Mouse (Mus musculus): ENCODE results near the gene Rnf130. TPM values are rescaled to one million over a fixed set of nuclear protein-coding genes. Genes with fewer than 3 reads are reported as not detected.
A peak's percentile ranks its signal among the peaks of the same experiment; 100 is the strongest.

Rnf130 gene
- total RNA-seq, 2 experiments from 2014 or later, result 73.5 to 82.1 TPM

- DNase-seq (ENCODE audit: low spot score in 2 of 2), result no peak
Measured at GRCm38 (mm10) chr11:50132265-50132664, 107.1 kb downstream of the Rnf130 start.

GRCm38 (mm10) chr11:50134136-50134859, 109.2 kb downstream of the Rnf130 start:
- DNase-seq (ENCODE audit: low spot score in 2 of 2), result no peak

GRCm38 (mm10) chr11:50138206-50138822, 113.2 kb downstream of the Rnf130 start:
- DNase-seq (ENCODE audit: low spot score in 2 of 2), result no peak

- no peak for DNase-seq (ENCODE audit: low spot score in 2 of 2)
Measured at GRCm38 (mm10) chr11:50139571-50139970, 114.4 kb downstream of the Rnf130 start.

GRCm38 (mm10) chr11:50145529-50145928, 120.4 kb downstream of the Rnf130 start:
- no peak for DNase-seq (ENCODE audit: low spot score in 2 of 2)

- no peak for DNase-seq (ENCODE audit: low spot score in 2 of 2)
Measured at GRCm38 (mm10) chr11:50146121-50146520, 121.0 kb downstream of the Rnf130 start.

GRCm38 (mm10) chr11:50147267-50147957, 122.3 kb downstream of the Rnf130 start:
- DNase-seq (ENCODE audit: low spot score in 2 of 2), result no peak

GRCm38 (mm10) chr11:50147958-50148476, 122.9 kb downstream of the Rnf130 start:
- no peak for DNase-seq (ENCODE audit: low spot score in 2 of 2)

GRCm38 (mm10) chr11:50149200-50149599, 124.1 kb downstream of the Rnf130 start:
- no peak for DNase-seq (ENCODE audit: low spot score in 2 of 2)

GRCm38 (mm10) chr11:50149603-50150150, 124.5 kb downstream of the Rnf130 start:
- no peak for DNase-seq (ENCODE audit: low spot score in 2 of 2)

GRCm38 (mm10) chr11:50151374-50151773, 126.2 kb downstream of the Rnf130 start:
- no peak for DNase-seq (ENCODE audit: low spot score in 2 of 2)

- no peak for DNase-seq (ENCODE audit: low spot score in 2 of 2)
Measured at GRCm38 (mm10) chr11:50154166-50154565, 129.0 kb downstream of the Rnf130 start.

Small RNAs within 50 kb of the gene (microRNA-seq; reads per million reads assigned to microRNA genes)
- 358 reads per million, percentile 62 among the genes with 10 or more reads in this experiment for gene Mir340

Other genes with a start within 250 kb of the Rnf130 start
- 1 to 10 TPM; 5.4 to 6.0 TPM for gene Gfpt2, start 231.2 kb upstream of the Rnf130 start, total RNA-seq (2021)
- 10 to 100 TPM; 83.2 to 86.1 TPM for gene Mapk9, start 178.6 kb upstream of the Rnf130 start, total RNA-seq (2021)
- 1 to 10 TPM; 1.4 to 1.7 TPM for gene Rasgef1c, start 123.5 kb upstream of the Rnf130 start, total RNA-seq (2021)
- 100 to 1,000 TPM; 108 to 120 TPM for gene Tbc1d9b, start 106.0 kb downstream of the Rnf130 start, total RNA-seq (2021)
- gene Mrnip, start 149.1 kb downstream of the Rnf130 start, total RNA-seq (2021), result 10 to 100 TPM; 24.8 to 26.2 TPM
- gene Sqstm1, start 185.5 kb downstream of the Rnf130 start, total RNA-seq (2021), result 100 to 1,000 TPM; 502 to 551 TPM
- gene Mgat4b, start 185.5 kb downstream of the Rnf130 start, total RNA-seq (2021), result 100 to 1,000 TPM; 159 to 178 TPM
- gene Ltc4s, start 213.3 kb downstream of the Rnf130 start, total RNA-seq (2021), result 1 to 10 TPM; 4.4 to 6.0 TPM

All from adrenal gland, postnatal 4 days (tissue).